Mouse (Mus musculus) liver (tissue): ENCODE measurements around the gene Ss18l1.

ENCODE experiments used
- DNase-seq: peaks from one replicate; pipeline ENCODE4 v3.0.0-alpha.2; 2020; ENCODE audit warnings: mixed read lengths

Gene Ss18l1

DNA sequence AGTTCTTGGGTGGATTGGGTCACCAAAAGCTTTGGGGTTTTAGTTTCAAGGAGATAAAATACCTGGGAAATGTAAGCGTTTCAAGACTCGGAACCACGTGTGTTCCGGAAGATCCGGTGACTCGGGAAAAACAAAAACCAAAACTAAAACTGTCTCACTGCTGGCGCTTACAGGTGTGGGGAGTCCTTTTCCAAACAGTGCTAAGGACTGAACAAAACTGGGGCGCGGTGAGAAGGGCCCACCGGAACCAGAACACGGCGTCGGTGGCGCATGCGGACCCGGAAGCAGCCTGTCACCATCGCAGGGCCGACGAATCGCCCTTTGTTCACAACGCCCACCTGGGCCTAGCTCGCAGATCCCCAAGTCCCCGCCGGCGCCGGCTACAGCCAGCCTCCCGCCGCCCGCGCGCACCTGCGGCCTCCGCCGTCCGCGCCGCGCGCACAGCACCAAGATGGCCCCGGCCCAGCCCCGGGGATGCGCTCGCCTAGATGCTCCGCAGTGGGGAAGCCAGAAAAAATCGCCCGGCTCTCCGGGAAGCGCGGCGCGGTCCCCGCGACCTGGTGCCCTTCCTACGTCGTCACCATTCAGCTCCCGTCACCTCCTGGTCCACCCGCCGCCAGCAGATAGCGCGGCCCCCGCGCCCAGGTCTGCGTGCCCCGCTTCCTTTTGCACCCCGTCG lies 593 bp upstream of the Ss18l1 start:
- peak; percentile 58 for DNase-seq

DNA sequence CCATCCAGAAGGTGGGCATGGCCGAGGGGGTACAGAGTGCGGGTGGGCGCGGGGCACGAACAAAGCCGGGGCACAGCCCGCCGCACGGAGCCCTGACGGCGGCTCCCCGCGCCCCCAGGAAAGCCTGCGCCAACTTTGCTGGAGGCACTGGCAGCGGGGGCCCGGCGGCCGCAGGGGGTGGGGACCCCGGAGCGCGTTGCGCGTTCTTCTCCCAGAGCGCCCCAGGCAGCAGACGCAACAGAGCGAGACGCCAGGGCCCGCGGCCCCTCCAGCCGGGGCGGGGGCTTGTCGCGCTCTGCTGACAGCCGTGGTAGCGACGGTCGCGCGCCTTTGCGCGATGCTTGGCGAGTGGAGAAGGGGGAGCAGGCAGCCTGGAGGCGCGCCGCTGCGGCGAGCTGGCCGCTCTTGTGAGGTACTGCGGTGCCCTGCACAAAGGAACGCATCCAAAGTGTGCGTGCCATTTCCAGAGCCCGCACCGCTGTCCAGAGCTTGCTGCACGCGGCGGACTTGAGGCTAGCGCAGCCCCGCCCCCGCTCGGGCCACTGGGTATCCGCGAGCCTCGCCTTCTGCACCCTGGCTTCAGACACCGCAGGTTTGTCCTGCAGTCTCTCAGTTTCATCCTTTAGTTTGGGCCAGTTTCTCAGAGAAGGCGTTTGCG lies 678 bp downstream of the Ss18l1 start:
- DNase-seq: peak; percentile 52

DNA sequence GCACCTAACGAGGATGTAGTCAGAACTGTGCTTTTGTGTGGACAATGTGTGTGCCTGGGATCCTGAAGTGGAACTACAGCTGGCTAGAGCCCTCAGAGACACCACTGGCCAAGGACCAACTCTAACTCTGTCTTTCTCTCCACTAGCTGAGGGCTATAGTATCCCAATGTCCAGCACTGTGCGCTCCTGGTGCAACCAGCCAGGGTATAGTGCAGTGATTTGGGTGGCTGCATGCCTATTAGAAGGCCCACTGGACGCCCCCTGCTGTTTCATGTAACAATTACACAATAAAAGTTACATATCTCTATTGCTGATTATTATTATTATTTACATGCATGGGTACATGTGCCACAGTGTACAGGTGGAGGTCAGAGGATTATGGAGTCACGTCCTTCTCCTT lies 3.0 kb downstream of the Ss18l1 start:
- peak; percentile 35 for DNase-seq

DNA sequence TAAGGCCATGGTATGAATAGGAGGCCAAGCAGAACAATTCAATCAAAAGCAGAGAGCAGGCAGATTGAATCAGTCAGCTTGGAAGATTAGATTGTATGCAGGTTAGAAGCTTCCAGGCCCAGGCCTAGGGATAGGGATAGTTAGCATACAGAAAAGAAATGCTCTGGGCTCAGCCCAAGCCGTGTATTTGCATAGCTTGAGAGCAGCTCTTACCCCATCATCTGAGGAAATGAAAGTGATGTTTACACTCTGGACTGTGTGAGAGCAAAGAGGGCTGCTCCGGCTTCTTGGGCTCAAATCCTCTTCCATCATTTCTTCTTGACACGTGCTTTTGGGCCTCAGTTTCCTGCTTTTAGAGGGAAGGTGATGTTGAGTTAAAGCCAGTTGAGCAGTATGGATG lies 5.3 kb downstream of the Ss18l1 start:
- DNase-seq: no peak

DNA sequence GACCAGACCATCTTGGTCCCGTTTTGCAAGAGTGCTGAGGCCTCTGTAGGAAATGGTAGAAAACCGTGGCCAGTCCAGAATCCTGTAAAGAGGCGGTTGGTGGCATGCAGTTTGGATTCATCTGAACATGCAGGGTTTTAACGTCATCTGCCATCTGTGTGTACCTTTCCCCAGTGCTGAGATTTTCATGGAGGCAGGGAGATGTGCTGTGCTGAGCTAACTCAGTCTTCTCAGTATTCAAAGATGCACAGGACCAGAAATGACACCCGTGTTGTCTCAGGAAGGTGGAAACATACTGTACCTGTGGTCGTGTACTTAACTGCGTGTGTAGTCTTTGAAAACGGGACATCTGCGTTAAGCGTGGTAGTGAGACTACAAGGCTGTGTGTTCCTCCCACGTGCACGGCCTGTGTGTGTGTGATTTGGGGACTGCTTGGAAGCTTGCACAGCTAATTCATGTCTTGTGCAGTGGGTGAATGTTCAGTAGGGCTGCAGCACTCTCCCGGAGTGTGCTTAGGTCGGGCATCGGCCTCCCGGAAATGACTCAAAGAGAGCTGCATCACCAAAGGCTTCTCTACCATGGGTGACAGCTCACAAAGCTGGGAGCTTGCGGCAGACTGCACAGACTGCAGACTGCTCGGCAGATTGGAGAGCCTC lies 5.8 kb downstream of the Ss18l1 start:
- DNase-seq: no peak

DNA sequence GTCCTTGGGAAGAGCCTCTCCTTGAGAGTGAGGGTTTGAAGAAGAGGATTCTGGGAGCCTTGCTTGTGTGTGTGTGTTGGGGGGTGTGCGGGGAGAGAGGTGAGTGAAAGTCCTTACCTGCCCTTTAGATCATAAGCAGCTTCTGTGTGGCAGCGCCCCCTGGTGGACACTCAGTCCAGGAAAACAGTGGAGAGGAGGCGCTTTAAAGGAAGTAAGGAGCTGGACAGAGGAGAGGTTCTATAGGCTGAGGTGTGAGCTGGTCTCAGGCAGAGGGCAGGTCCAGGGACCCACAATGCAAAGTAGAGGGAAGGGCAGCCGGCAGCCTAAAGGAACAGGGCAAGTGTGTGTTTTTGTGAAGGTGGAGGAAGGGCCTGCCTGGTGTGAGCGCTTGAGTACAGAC lies 8.7 kb downstream of the Ss18l1 start:
- DNase-seq: peak; percentile 85

DNA sequence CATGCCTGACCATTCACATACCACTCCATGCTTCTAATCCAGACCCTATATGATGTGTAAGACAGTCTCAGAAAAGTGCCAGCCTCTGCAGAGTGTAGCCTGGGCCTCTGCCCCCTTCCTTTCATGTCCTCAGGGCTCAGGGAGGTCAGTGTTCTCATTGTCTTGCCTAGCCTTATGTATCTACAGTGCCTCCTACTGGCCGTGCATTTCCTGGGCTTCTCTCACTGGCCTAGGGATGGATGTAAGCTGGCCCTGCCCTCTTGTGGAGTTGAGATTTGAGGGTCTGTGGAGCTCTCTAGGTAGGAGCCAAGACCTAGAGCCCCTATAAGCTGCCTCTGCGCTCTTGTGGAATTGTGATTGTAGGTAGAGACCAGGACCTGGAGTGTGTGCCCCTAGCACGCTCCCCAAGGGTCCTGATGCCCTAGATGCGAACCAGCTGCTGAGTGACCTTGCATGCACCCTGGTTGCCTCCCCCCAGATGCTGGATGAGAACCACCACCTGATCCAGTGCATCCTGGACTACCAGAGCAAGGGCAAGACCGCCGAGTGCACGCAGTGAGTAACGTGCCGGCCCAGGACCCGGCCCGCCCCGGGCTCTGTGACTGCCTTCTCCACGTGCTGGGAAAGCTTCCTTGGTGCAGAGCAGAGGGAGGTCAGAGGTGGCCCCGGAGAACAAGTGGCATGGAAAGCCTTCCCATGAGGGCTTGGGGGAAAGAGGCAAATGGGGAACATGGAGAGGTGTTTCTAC lies 9.9 kb downstream of the Ss18l1 start:
- peak; percentile 26 for DNase-seq

DNA sequence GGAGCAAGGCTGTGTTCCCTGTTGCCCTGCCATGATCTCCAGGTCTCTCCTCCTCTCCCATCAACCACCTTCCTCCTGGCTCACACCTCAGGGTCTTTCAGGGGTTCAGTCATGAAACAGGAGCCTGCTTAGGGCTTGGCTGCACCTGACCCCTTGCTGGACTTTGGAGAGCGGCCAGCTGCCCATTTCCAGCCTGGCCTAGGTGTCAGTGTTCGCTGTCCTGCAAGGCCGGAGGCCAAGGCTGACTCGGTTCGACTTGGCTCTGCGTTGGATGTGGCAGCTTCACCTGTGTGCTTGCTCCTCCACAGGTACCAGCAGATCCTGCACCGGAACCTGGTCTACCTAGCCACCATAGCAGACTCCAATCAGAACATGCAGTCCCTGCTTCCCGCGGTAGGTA lies 10.7 kb downstream of the Ss18l1 start:
- no peak for DNase-seq

DNA sequence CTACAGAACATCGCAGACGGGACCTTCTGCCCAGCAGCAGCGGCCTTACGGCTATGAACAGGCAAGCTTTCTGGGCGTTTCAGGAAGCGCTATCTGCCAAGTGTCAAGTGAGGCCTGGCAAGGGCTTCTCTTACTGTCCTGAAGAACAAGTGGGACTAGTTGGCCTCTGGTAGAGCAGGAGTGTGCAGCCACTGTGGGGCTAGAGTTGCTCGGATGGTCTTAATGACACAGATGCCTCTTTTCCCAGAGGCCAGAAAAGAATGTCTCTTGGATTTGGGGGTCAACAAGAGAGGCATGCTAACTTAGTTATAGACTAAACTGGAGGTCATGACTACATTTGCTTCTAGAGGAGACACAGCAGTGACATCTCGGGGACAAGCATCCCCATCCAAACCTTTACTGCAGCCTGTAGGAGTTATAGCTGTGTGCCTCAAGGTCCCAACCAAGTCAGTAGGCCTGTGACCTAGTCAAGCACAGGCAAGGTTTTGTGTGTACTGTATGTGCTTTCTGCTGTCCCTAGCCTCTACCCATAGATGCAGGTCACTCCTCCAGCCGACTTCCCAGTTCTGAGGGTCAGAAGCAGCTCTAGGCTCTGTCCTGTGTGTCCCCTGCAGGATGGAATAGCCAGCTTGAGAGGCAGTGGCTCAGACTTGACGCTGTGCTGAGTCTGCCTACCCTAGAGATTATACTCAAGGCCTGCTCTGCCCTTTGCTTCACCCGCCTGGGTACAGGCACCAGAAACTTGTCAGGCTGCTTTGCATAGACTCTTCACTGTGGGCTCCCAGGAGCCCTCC lies 21.2 kb downstream of the Ss18l1 start:
- no peak for DNase-seq

DNA sequence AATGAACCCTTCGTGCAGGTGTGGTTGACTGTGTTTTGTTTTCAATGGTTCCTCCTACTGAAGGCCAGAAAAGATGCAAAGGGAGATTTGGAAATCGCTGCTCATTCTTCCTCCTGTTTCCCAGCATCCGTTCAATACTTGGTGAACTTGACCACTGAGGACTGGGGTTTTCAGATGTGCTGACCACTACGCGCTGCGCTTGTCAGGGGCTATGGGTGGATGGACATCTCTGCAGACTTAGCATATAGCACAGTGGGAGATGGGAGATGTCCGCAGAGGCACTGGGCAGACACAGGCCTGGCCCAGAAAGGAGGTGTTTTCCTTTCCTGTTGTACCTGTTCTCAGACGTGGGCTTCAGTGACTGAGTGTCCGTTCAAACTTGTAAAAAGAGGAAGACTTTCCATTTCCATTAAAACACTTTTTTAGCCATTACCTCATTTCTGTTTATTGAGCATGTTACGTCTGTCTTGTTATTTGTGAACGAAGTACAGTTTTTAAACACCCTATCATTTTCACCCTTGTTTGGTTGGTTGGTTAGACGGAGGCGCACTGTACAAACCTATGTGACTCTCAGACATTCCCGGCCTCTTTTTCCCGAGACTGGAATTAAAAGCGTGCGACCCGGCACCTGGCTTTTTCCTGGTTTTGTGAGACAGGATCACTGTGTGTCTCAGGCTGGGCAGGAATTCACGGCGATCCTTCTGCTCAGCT lies 27.6 kb downstream of the Ss18l1 start:
- DNase-seq: no peak

DNA sequence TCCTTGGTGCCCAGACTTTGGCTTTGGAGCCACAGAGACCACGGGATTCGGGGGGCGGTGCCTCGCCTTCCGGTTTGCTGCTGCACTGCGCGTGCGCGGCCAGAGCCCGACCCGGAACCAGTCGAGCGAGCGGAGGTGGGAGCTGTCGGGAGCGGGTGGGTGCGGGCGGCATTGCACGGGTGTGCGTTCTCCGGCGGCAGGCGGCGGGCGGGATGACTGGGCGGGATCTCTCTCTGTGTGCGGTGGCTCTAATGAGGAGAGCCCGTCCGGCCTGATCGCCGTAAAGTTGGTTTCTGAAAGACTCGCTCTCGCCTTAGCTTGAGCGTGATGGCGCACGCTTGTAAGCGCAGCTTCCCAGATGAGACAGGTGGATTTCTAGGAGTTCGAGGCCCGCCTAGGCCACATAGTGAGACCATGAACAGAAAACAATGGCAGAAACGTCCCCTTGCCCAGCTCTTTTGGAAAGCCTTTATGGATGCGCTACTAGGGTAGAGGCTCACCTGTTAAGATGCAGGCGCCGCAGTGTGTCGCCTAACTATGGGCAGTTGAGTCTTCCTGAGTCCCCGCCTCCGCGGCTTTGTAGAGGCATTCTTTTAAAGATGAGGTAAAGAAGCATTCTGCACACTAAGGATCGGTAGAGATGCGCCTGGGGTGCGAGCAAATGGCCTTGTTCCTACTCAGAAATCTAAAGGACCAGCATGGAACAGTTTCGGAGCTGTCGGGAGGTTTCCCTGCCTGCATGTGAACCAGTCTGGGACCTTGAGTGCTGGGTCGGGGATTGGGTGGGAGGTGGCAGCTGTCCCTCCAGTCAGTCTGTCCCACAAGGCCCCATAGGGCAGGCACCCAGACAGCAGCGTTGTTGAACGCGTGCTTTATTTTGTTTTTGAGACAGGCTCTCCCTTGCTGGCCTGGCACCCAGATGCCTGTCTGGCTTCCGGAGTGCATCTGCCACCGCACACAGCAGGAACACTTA lies 28.5 kb downstream of the Ss18l1 start, which contains the start of gene Mtg2:
TSS of gene Mtg2 (plus strand) at position 108 of the 973 bp plus-strand sequence.
- DNase-seq: peak; percentile 94

DNA sequence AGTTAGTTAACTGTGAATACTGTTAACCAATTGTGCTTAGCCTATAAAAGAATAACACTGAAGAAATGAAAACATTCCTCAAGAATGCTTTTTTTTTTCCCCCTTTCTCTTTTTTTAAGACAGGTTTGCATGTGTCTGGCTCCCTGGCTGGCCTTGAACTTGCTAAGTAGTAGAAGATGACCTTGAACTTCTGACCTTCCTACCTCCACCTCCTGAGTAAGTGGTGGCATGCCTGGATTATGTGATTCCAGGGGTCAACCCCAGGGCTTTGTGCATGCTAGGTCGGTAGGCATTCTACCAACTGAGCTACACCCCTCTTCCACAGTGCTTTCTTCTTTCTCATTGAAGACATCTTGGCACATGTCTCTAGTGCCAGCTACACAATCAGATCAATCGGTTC lies 29.4 kb downstream of the Ss18l1 start:
- no peak for DNase-seq

DNA sequence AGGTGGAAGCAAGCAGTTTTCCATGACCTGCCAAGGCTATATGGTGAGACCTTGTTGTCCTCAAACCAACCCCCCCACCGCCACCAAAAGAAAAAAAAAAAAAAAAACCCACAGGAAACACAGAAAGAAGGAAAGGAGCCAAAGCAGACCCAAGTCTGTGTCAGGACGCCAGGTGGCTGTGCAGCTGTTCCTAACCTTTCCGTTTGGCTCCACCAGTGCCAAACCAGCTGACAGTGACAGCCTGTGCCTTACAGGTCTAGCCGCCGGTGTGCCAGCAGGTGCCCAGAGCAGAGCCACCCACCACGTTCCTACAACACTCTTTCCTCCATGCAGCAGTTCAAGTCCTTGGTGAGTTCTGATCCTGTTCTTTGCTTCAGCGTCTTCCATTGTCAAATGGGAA lies 30.6 kb downstream of the Ss18l1 start:
- no peak for DNase-seq

DNA sequence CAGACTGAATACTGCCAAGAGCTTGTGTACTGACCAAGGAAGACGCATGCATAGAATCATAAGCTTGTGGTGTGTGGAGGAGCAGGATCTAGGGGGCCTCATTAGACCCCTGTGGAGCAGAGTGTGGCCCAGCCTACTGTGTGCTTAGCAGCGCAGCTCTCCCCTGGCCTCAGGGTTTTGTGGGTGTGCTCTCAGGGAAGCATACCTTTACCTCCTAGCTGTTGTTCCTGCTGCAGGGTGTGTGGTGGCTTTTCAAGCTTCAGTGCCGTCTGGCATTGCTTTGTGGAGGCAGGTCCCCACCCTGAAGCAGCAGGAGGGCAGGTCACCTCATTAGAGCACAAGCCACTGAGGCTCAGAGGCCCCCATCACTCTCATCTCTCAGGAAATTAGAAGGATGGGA lies 35.3 kb downstream of the Ss18l1 start:
- DNase-seq: no peak

DNA sequence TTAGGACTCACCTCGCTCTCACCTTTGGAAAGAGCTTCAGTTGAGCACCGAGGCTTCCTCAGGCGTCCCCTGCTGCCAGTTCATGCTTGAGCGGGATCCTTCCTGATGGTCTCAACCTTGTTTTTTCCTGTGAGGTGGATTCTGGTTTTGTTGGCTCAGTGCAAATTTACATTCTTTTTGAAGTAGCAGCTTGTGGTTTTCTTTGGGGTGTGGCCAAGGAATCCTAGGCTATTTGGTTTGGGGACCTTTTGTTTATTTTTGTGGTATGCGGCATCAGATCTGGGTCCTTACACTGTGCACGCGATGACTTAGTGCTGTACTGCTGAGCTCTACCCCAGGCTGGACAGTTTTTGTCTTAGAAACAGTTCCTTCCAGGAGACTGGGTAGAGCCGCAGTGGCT lies 38.4 kb downstream of the Ss18l1 start:
- no peak for DNase-seq

DNA sequence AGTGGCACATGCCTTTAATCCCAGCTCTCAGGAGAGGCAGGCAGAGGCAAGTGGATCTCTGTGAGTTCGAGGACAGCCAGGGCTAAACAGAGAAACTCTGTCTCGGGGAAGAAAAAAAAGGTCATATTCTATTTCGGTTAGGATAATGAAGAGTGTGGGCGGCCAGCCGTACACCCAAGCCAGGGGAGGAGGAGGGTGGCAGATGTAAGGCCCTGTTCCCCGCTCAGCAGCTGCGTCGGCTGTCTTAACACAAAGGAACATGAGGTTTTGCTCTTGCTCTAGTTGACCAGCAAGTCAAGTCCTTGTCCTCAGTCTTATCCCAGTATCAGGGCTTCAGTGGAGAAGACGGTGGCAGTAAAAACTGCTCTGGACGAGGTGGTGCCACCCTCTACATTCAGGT lies 40.8 kb downstream of the Ss18l1 start:
- no peak for DNase-seq

DNA sequence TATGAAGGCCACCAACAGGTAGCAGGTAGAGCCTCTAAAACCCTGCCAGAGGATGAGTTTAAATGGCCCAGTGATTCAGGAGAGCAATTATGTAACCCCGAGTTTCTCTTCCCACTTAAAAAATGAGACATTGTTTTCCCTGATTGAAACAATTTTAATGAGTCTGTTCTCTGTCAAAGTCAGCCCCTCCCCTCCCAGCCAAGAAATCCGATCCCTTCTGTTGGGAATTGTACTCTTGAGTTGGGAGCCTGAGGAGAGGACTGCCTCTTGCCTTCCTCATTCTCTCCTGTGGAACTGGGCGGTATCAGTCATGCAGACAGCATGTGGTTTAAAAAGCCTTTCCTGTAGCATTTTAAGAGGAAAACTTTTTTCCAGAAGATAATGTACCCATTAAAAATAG lies 42.3 kb downstream of the Ss18l1 start:
- DNase-seq: no peak

DNA sequence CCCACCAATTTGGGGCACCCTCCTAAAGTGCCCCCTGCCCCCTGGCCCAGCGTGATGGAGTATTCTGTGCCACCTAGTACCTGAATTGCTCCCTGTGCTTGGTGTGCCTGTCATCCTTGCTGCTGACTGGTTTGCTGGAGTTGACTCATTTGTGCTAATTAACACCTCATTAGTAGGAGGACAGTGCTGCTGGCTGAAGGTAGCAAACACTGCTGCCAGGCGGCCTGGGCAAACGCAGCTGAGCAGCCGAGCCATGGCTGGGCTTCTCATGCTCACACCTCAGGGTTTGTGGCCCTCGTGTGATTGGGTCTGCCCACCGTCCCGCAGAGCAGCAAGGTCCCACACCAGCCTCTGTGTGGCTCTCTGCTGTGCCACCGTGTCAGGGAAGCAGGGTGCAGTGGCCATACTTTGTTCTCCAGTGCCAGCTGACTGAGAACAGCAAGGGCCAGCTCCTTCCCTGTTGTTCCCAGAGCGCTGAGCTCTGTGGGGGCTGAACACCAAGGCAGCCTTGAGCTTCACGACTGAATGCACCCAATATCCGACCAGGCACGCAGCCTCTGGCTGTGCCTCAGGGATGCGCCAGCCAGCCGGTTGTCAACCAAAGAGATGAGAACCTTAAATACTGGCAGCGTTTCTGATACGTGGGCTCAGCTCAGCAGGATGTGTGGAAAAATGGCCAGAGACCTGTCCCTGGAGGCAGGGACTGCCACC lies 43.8 kb downstream of the Ss18l1 start:
- DNase-seq: no peak

DNA sequence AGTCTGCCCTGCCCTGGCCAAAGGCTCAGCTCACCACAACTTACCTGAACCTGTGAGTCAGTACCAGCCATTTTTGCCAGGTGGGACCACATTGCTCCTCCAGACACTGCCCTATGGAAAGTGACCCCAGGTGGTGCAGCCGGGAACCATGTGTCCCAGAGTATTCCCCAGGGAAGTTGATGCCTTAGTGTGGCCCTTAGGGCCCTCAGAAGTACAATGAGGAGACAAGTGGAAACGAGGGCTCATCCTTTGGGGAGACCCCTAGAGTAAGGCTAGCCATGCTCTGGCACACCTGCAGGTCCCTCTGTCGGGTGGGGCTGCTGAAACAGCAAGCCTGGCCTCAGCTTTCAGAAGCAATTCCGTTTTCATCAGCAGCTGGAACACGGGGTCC lies 44.3 kb downstream of the Ss18l1 start:
- no peak for DNase-seq

DNA sequence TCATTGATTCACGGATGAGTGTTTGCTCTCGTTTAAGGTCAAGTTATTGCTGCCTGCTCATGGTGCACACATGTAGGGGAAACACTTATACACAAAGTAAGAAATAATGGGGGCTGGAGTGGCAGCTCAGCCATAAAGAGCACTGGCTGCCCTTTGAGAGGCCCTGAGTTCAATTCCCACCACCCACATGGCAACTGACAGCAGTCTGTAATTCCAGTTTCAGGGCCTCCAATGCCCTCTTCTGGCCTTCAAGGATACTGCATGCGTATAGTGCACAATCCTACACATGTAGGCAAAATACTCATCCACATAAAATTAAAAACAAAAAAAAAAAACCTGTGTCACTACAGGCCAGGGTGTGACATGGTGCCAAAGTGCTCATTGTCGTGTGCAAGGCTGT lies 45.2 kb downstream of the Ss18l1 start:
- DNase-seq: no peak
